Mouse (Mus musculus): ENCODE data around the gene Asrgl1. TPM values are rescaled to one million over a fixed set of nuclear protein-coding genes. Genes with fewer than 3 reads are reported as not detected.

The Asrgl1 gene
- 116 TPM for polyA plus RNA-seq (2015; fragmentation: Illumina TruSeq; extraction: RNeasy Lipid Tissue Mini Kit (QIAGEN cat#74804); ENCODE audit: low read depth, low replicate concordance)

DNA sequence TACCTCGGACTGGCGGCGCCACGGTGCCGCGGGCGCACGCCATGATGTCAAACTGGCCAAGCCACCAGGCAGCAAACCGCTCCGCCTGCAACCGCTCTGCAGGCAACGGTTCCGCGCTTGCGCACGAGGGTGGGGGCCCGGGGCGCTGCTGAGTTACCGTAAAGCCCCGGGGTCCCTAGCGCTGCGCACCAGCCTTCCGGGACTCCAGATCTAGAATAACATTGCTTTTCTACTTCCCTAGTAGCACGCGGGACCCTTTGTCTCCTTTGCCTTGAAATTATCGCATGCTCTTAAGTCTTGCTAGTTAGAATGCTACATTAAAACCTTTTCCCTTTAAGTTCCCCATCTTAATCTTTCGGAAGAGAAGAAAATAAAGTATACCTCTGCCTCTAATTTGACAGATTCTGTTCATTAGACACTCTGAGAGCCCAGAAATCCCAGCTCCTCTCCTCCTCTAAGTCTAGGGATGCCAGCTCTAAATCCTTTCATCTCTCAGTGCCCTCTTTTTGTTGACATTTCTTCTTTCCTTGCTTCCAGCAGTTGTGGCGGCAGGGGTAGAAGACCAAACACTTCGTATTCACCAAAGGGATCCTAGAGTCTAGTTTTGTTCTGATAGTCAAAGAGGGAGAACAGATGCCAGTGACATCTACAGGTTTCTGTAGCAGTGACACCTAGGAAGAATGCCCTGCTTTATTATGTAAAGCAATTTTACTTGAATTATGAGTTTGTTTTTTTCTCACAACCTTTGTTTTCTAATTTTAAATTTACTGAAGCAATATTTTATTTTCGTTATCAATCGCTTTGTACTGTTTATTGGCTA lies at the start of gene Asrgl1:
Gene Asrgl1, minus strand, starts transcription at position 125 of the 820 bp plus-strand sequence.

GRCm38 (mm10) chr19:9087821-9088220 lies 47.6 kb downstream of the Asrgl1 start, which contains the start of gene Scgb1a1:
TSS of gene Scgb1a1 (minus strand) at chr19:9087958.

Other genes with a start within 250 kb of the Asrgl1 start
- gene 1810009A15Rik, start 246.8 kb downstream of the Asrgl1 start, polyA plus RNA-seq (2015; fragmentation: Illumina TruSeq; extraction: RNeasy Lipid Tissue Mini Kit (QIAGEN cat#74804); ENCODE audit: low read depth, low replicate concordance), result 47.2 TPM
- gene Gm49416, start 246.7 kb downstream of the Asrgl1 start, polyA plus RNA-seq (2015; fragmentation: Illumina TruSeq; extraction: RNeasy Lipid Tissue Mini Kit (QIAGEN cat#74804); ENCODE audit: low read depth, low replicate concordance), result not detected
- gene Ints5, start 242.6 kb downstream of the Asrgl1 start, polyA plus RNA-seq (2015; fragmentation: Illumina TruSeq; extraction: RNeasy Lipid Tissue Mini Kit (QIAGEN cat#74804); ENCODE audit: low read depth, low replicate concordance), result 12.2 TPM
- 81.9 TPM for gene Ganab, start 237.6 kb downstream of the Asrgl1 start, polyA plus RNA-seq (2015; fragmentation: Illumina TruSeq; extraction: RNeasy Lipid Tissue Mini Kit (QIAGEN cat#74804); ENCODE audit: low read depth, low replicate concordance)
- gene B3gat3, start 215.3 kb downstream of the Asrgl1 start, polyA plus RNA-seq (2015; fragmentation: Illumina TruSeq; extraction: RNeasy Lipid Tissue Mini Kit (QIAGEN cat#74804); ENCODE audit: low read depth, low replicate concordance), result 219 TPM
- gene Rom1, start 206.3 kb downstream of the Asrgl1 start, polyA plus RNA-seq (2015; fragmentation: Illumina TruSeq; extraction: RNeasy Lipid Tissue Mini Kit (QIAGEN cat#74804); ENCODE audit: low read depth, low replicate concordance), result 10.4 TPM
- gene Eml3, start 206.1 kb downstream of the Asrgl1 start, polyA plus RNA-seq (2015; fragmentation: Illumina TruSeq; extraction: RNeasy Lipid Tissue Mini Kit (QIAGEN cat#74804); ENCODE audit: low read depth, low replicate concordance), result 10.3 TPM
- gene Mta2, start 193.8 kb downstream of the Asrgl1 start, polyA plus RNA-seq (2015; fragmentation: Illumina TruSeq; extraction: RNeasy Lipid Tissue Mini Kit (QIAGEN cat#74804); ENCODE audit: low read depth, low replicate concordance), result 42.2 TPM
- gene Tut1, start 181.8 kb downstream of the Asrgl1 start, polyA plus RNA-seq (2015; fragmentation: Illumina TruSeq; extraction: RNeasy Lipid Tissue Mini Kit (QIAGEN cat#74804); ENCODE audit: low read depth, low replicate concordance), result 16.9 TPM
- 367 TPM for gene Eef1g, start 168.6 kb downstream of the Asrgl1 start, polyA plus RNA-seq (2015; fragmentation: Illumina TruSeq; extraction: RNeasy Lipid Tissue Mini Kit (QIAGEN cat#74804); ENCODE audit: low read depth, low replicate concordance)
- 5.2 TPM for gene Ahnak, start 146.4 kb downstream of the Asrgl1 start, polyA plus RNA-seq (2015; fragmentation: Illumina TruSeq; extraction: RNeasy Lipid Tissue Mini Kit (QIAGEN cat#74804); ENCODE audit: low read depth, low replicate concordance)
- gene Scgb1a1, start 47.7 kb downstream of the Asrgl1 start, polyA plus RNA-seq (2015; fragmentation: Illumina TruSeq; extraction: RNeasy Lipid Tissue Mini Kit (QIAGEN cat#74804); ENCODE audit: low read depth, low replicate concordance), result not detected